ENCODE assay signal across 8 mouse cellular contexts in genomic region chr2:172439843-172440639, GRCm38 (mm10). TPM values are rescaled to one million over a fixed set of nuclear protein-coding genes. Genes with fewer than 3 reads are reported as not detected.
DNase-seq lines count a peak whose midpoint lies in the region; ATAC-seq and TF ChIP-seq lines count a peak whose summit lies in the region.

TSS of gene Rtf2 (plus strand) at chr2:172440556.

- DNase-seq in c-Kit-positive CD71-positive TER-119-positive erythroid progenitor cells, embryonic 14.5 days (ENCODE audit: low spot score) = peak; percentile 97
- peak; percentile 95 for DNase-seq in heart, postnatal 0 days (ENCODE audit: low spot score)
- peak; percentile 99 to 100 for DNase-seq in kidney, postnatal 4 days

- H3K27ac ChIP-seq in forebrain, embryonic 12.5 days = peak within 1 kb of the TSS; percentile 48; the same call in 1 of the 2 replicates
- peak within 1 kb of the TSS; percentile 58 for H3K27ac ChIP-seq in heart, postnatal 0 days (ENCODE audit: low read depth)
- H3K27ac ChIP-seq in liver, embryonic 16.5 days (ENCODE audit: low read length) = peak within 1 kb of the TSS; percentile 80
- peak within 1 kb of the TSS; percentile 63; the same call in 1 of the 2 replicates for H3K27ac ChIP-seq in neural tube, embryonic 13.5 days (replicated peaks)
- H3K27ac ChIP-seq in testis, adult 2 months (ENCODE audit: control insufficient read depth, insufficient read depth, low read depth, low read length) = peak within 1 kb of the TSS; percentile 89

- peak within 1 kb of the TSS; percentile 67 for H3K9ac ChIP-seq in forebrain, embryonic 12.5 days
- peak within 1 kb of the TSS; percentile 47 for H3K9ac ChIP-seq in heart, postnatal 0 days (replicated peaks; ENCODE audit: low read depth, low read length)
- peak within 1 kb of the TSS; percentile 79 for H3K9ac ChIP-seq in liver, embryonic 16.5 days (ENCODE audit: low read depth, low read length)
- peak within 1 kb of the TSS; percentile 77 for H3K9ac ChIP-seq in neural tube, embryonic 13.5 days

- no peaks in the 10 kb centered on the region for H3K9me3 ChIP-seq in E14TG2a.4 (ENCODE audit: low read length)
- H3K9me3 ChIP-seq in forebrain, embryonic 12.5 days = no peaks in the 10 kb centered on the region
- no peaks in the 10 kb centered on the region for H3K9me3 ChIP-seq in heart, postnatal 0 days (replicated peaks; ENCODE audit: control insufficient read depth, low read length)
- no peaks in the 10 kb centered on the region for H3K9me3 ChIP-seq in liver, embryonic 16.5 days (replicated peaks; ENCODE audit: control insufficient read depth, low read length)
- no peaks in the 10 kb centered on the region for H3K9me3 ChIP-seq in neural tube, embryonic 13.5 days

- TF ChIP-seq EP300 in heart, postnatal 0 days (IDR thresholded peaks at IDR 0.05; ENCODE audit: low read depth) = no peak

- H3K4me3 ChIP-seq in E14TG2a.4 (replicated peaks; ENCODE audit: low read length) = peak within 1 kb of the TSS; percentile 92
- H3K4me3 ChIP-seq in forebrain, embryonic 12.5 days (replicated peaks) = peak within 1 kb of the TSS; percentile 74
- H3K4me3 ChIP-seq in heart, postnatal 0 days (ENCODE audit: low read depth, low read length) = peak within 1 kb of the TSS; percentile 84
- peak within 1 kb of the TSS; percentile 88 for H3K4me3 ChIP-seq in liver, embryonic 16.5 days (ENCODE audit: low read depth, low read length)
- H3K4me3 ChIP-seq in neural tube, embryonic 13.5 days = peak within 1 kb of the TSS; percentile 84
- peak within 1 kb of the TSS; percentile 96 for H3K4me3 ChIP-seq in testis, adult 2 months (ENCODE audit: control insufficient read depth, low read depth, low read length)

- H3K36me3 ChIP-seq in E14TG2a.4 (ENCODE audit: insufficient read depth, low read length) = peaks cover 12% of the 10 kb centered on the region
- peaks cover 4% of the 10 kb centered on the region; the same call in 1 of the 2 replicates for H3K36me3 ChIP-seq in forebrain, embryonic 12.5 days (replicated peaks)
- peaks cover 4% of the 10 kb centered on the region for H3K36me3 ChIP-seq in heart, postnatal 0 days (replicated peaks; ENCODE audit: control insufficient read depth, insufficient read depth, low read length)
- H3K36me3 ChIP-seq in liver, embryonic 16.5 days (ENCODE audit: control insufficient read depth, insufficient read depth) = peaks cover 6% of the 10 kb centered on the region; the same call in 1 of the 2 replicates
- H3K36me3 ChIP-seq in neural tube, embryonic 13.5 days = peaks cover 6% of the 10 kb centered on the region; the same call in 1 of the 2 replicates
- no peaks in the 10 kb centered on the region for H3K36me3 ChIP-seq in testis, adult 2 months (ENCODE audit: control insufficient read depth, insufficient read depth, low read length)

- peak; percentile 98 for ATAC-seq in forebrain, embryonic 12.5 days (ENCODE audit: low FRiP score)
- ATAC-seq in heart, postnatal 0 days (ENCODE audit: insufficient read depth, low read depth) = peak; percentile 97
- peak; percentile 94 for ATAC-seq in liver, embryonic 16.5 days (ENCODE audit: low read depth)
- peak; percentile 98 for ATAC-seq in neural tube, embryonic 13.5 days (ENCODE audit: low read depth)

- peaks cover 27% of the 10 kb centered on the region for H3K4me1 ChIP-seq in E14TG2a.4 (replicated peaks; ENCODE audit: low read depth, low read length)
- peaks cover 18% of the 10 kb centered on the region for H3K4me1 ChIP-seq in forebrain, embryonic 12.5 days
- peaks cover 14% of the 10 kb centered on the region for H3K4me1 ChIP-seq in heart, postnatal 0 days (ENCODE audit: control insufficient read depth, insufficient read depth)
- H3K4me1 ChIP-seq in liver, embryonic 16.5 days (ENCODE audit: control insufficient read depth, low read depth, low read length) = peaks cover 19% of the 10 kb centered on the region
- peaks cover 24% of the 10 kb centered on the region for H3K4me1 ChIP-seq in neural tube, embryonic 13.5 days (replicated peaks)
- H3K4me1 ChIP-seq in testis, adult 2 months (ENCODE audit: control insufficient read depth, insufficient read depth, low read length) = peaks cover 5% of the 10 kb centered on the region

- no peak for TF ChIP-seq CTCF in E14TG2a.4 (conservative IDR thresholded peaks at IDR 0.05; ENCODE audit: low read length)
- TF ChIP-seq CTCF in heart, postnatal 0 days (IDR thresholded peaks at IDR 0.05; ENCODE audit: low read depth) = no peak; the same call in 1 of the 2 replicates
- no peak for TF ChIP-seq CTCF in testis, adult 2 months (IDR thresholded peaks at IDR 0.05; ENCODE audit: control insufficient read depth, insufficient read depth, insufficient replicate concordance, low read depth, low read length)

- no peak; the same call in none of the 2 replicates for TF ChIP-seq POLR2A in testis, adult 2 months (IDR thresholded peaks at IDR 0.05; ENCODE audit: control insufficient read depth, low read depth, low read length)

- no peaks in the 10 kb centered on the region for H3K27me3 ChIP-seq in E14TG2a.4 (ENCODE audit: insufficient read depth, low read length)
- peaks cover 4% of the 10 kb centered on the region; the same call in 1 of the 2 replicates for H3K27me3 ChIP-seq in forebrain, embryonic 12.5 days
- H3K27me3 ChIP-seq in heart, postnatal 0 days (ENCODE audit: control insufficient read depth, insufficient read depth, low read length) = no peaks in the 10 kb centered on the region
- no peaks in the 10 kb centered on the region for H3K27me3 ChIP-seq in liver, embryonic 16.5 days (ENCODE audit: control insufficient read depth, insufficient read depth, low read depth, low read length)
- H3K27me3 ChIP-seq in neural tube, embryonic 13.5 days = no peaks in the 10 kb centered on the region
- no peaks in the 10 kb centered on the region for H3K27me3 ChIP-seq in testis, adult 2 months (ENCODE audit: control insufficient read depth, insufficient read depth, low read length)

- WGBS in forebrain, embryonic 12.5 days = 2% methylated on average over 35 of the region's 35 CpGs
- 2% methylated on average over 35 of the region's 35 CpGs for WGBS in heart, postnatal 0 days
- WGBS in liver, embryonic 16.5 days (ENCODE audit: insufficient replicate concordance) = 1% methylated on average over 35 of the region's 35 CpGs
- 3% methylated on average over 35 of the region's 35 CpGs for WGBS in neural tube, embryonic 13.5 days

- H3K4me2 ChIP-seq in forebrain, embryonic 12.5 days = peak within 1 kb of the TSS; percentile 77
- peak within 1 kb of the TSS; percentile 71 for H3K4me2 ChIP-seq in heart, postnatal 0 days (ENCODE audit: low read depth, low read length)
- peak within 1 kb of the TSS; percentile 73 for H3K4me2 ChIP-seq in liver, embryonic 16.5 days (ENCODE audit: low read depth, low read length)
- peak within 1 kb of the TSS; percentile 86 for H3K4me2 ChIP-seq in neural tube, embryonic 13.5 days

RNA-seq across cellular contexts. Expression of gene Rtf2, which starts in this region (rescaled TPM):
- polyA plus RNA-seq in forebrain, embryonic 12.5 days (2016; fragmentation: Nextera tagmentation; extraction: Ambion mirVana) = 86.9 and 93.5 TPM in 2 replicates
- total RNA-seq in heart, postnatal 0 days (2014; rRNA removed; ENCODE audit: low replicate concordance) = 34.0 and 49.7 TPM in 2 replicates
- 45.1 and 45.9 TPM in 2 replicates for polyA plus RNA-seq in heart, postnatal 0 days (2015; fragmentation: Nextera tagmentation; extraction: Ambion mirVana)
- polyA plus RNA-seq in liver, embryonic 16.5 days (2015; fragmentation: Nextera tagmentation; extraction: Ambion mirVana) = 41.3 and 42.1 TPM in 2 replicates
- 103 and 105 TPM in 2 replicates for polyA plus RNA-seq in neural tube, embryonic 13.5 days (2015; fragmentation: Nextera tagmentation; extraction: Ambion mirVana)
- polyA plus RNA-seq in testis, adult 2 months (2012; rRNA removed) = 21.9 and 22.3 TPM in 2 replicates

Comparison
In these comparisons a context has a peak if more than half of its experiments do, and no peak if none do; other contexts are left out.
1. Peak in every context shown above with its lines: DNase-seq, ATAC-seq, H3K4me3 ChIP-seq and H3K27ac ChIP-seq.